In genomic region chr10:95560394-95560983, GRCm38 (mm10) we compare ENCODE assay signal across 10 mouse cellular contexts. TPM values are rescaled to one million over a fixed set of nuclear protein-coding genes. Genes with fewer than 3 reads are reported as not detected.
DNase-seq lines count a peak whose midpoint lies in the region; ATAC-seq and TF ChIP-seq lines count a peak whose summit lies in the region.
"Had no signal": no experiment of that assay in that cellular context is flagged by ENCODE, and none has a peak within 500 bp of the region (broad histone marks: within the 10 kb centered on the region; RNA-seq: fewer than 3 reads in every experiment).

No protein-coding gene starts in this region.

- TF ChIP-seq CTCF in kidney, adult 2 months (conservative IDR thresholded peaks at IDR 0.05; ENCODE audit: insufficient read depth, insufficient read length, low read depth, low read length): no peak

- ATAC-seq in forebrain, embryonic 13.5 days: no peak
- no peak for ATAC-seq in liver, embryonic 13.5 days (ENCODE audit: low read depth)

- 60% methylated on average over 9 of the region's 9 CpGs for WGBS in kidney, adult 2 months
- WGBS in embryonic facial prominence, embryonic 10.5 days: 92% methylated on average over 9 of the region's 9 CpGs
- 81% methylated on average over 9 of the region's 9 CpGs for WGBS in forebrain, embryonic 13.5 days
- 86% methylated on average over 9 of the region's 9 CpGs for whole genome bisulfite sequencing in liver, embryonic 13.5 days (ENCODE audit: insufficient replicate concordance)

- no peak for DNase-seq in kidney, adult 2 months
- DNase-seq in kidney, postnatal 25 days: no peak
- DNase-seq in embryonic facial prominence, embryonic 10.5 days (ENCODE audit: low spot score): no peak
- no peak for DNase-seq in liver, embryonic 13.5 days
- DNase-seq in right cerebral cortex, postnatal 14 days: no peak
- DNase-seq in ovary, postnatal 36 days (ENCODE audit: low spot score): no peak
- DNase-seq: gastrocnemius, postnatal 14 days; right cerebral cortex, postnatal 25 days; thymus, adult 2 months had no signal

- peak overlapping the region; percentile 57 for H3K4me3 ChIP-seq in kidney, adult 2 months (ENCODE audit: insufficient read depth, low read depth, low read length)
- H3K4me3 ChIP-seq in embryonic facial prominence, embryonic 10.5 days: peak overlapping the region; percentile 21; the same call in 1 of the 2 replicates
- peak overlapping the region; percentile 10; the same call in 1 of the 2 replicates for H3K4me3 ChIP-seq in forebrain, embryonic 13.5 days
- peak overlapping the region; percentile 100 for H3K4me3 ChIP-seq in liver, embryonic 13.5 days (replicated peaks)

- no peak for TF ChIP-seq POLR2A in kidney, adult 2 months (IDR thresholded peaks at IDR 0.05; ENCODE audit: low read depth, low read length)

- H3K9me3 ChIP-seq in embryonic facial prominence, embryonic 10.5 days: no peaks in the 10 kb centered on the region
- H3K9me3 ChIP-seq in forebrain, embryonic 13.5 days (replicated peaks): no peaks in the 10 kb centered on the region
- no peaks in the 10 kb centered on the region for H3K9me3 ChIP-seq in liver, embryonic 13.5 days (replicated peaks)

- no peak overlapping the region for H3K9ac ChIP-seq in forebrain, embryonic 13.5 days
- H3K9ac ChIP-seq in liver, embryonic 13.5 days: peak overlapping the region; percentile 65

- H3K27ac ChIP-seq in kidney, adult 2 months (ENCODE audit: insufficient read depth, low read depth, low read length): peak overlapping the region; percentile 73
- no peak overlapping the region for H3K27ac ChIP-seq in embryonic facial prominence, embryonic 10.5 days (replicated peaks)
- no peak overlapping the region for H3K27ac ChIP-seq in forebrain, embryonic 13.5 days
- H3K27ac ChIP-seq in liver, embryonic 13.5 days: peak overlapping the region; percentile 60

- H3K27me3 ChIP-seq in kidney, adult 2 months (replicated peaks; ENCODE audit: control insufficient read depth, insufficient read depth, low read length): no peaks in the 10 kb centered on the region
- no peaks in the 10 kb centered on the region for H3K27me3 ChIP-seq in embryonic facial prominence, embryonic 10.5 days (replicated peaks; ENCODE audit: low read depth, poor library complexity, severe bottlenecking)
- H3K27me3 ChIP-seq in forebrain, embryonic 13.5 days: no peaks in the 10 kb centered on the region
- H3K27me3 ChIP-seq in liver, embryonic 13.5 days: no peaks in the 10 kb centered on the region

- H3K4me2 ChIP-seq in forebrain, embryonic 13.5 days: peak overlapping the region; percentile 39
- H3K4me2 ChIP-seq in liver, embryonic 13.5 days: peak overlapping the region; percentile 75

- H3K36me3 ChIP-seq in kidney, adult 2 months (ENCODE audit: control insufficient read depth, insufficient read depth, low read length): no peaks in the 10 kb centered on the region; the same call in 1 of the 2 replicates
- H3K36me3 ChIP-seq in embryonic facial prominence, embryonic 10.5 days (replicated peaks): peaks cover 49% of the 10 kb centered on the region
- H3K36me3 ChIP-seq in forebrain, embryonic 13.5 days (ENCODE audit: poor library complexity, severe bottlenecking): peaks cover 5% of the 10 kb centered on the region; the same call in 1 of the 2 replicates
- peaks cover 60% of the 10 kb centered on the region for H3K36me3 ChIP-seq in liver, embryonic 13.5 days

- H3K4me1 ChIP-seq in kidney, adult 2 months (ENCODE audit: control insufficient read depth, insufficient read depth, low read length): peaks cover 13% of the 10 kb centered on the region; the same call in 1 of the 2 replicates
- H3K4me1 ChIP-seq in embryonic facial prominence, embryonic 10.5 days: peaks cover 41% of the 10 kb centered on the region
- peaks cover 39% of the 10 kb centered on the region for H3K4me1 ChIP-seq in forebrain, embryonic 13.5 days
- H3K4me1 ChIP-seq in liver, embryonic 13.5 days (replicated peaks): peaks cover 66% of the 10 kb centered on the region

RNA-seq across cellular contexts. Expression of gene Nudt4, which starts 3.5 kb away (rescaled TPM):
- 88.6 and 92.7 TPM in 2 replicates for polyA plus RNA-seq in kidney, adult 2 months (2012; rRNA removed)
- polyA plus RNA-seq in embryonic facial prominence, embryonic 10.5 days (2016; fragmentation: Nextera tagmentation; extraction: Ambion mirVana): 79.4 and 82.9 TPM in 2 replicates
- polyA plus RNA-seq in forebrain, embryonic 13.5 days (2015; fragmentation: Nextera tagmentation; extraction: Ambion mirVana): 76.6 and 76.7 TPM in 2 replicates
- polyA plus RNA-seq in liver, embryonic 13.5 days (2015; fragmentation: Nextera tagmentation; extraction: Ambion mirVana): 81.7 and 96.5 TPM in 2 replicates

RNA-seq across cellular contexts. Expression of gene Ube2n, which starts 45.5 kb away (rescaled TPM):
- polyA plus RNA-seq in kidney, adult 2 months (2012; rRNA removed): 41.7 and 53.2 TPM in 2 replicates
- polyA plus RNA-seq in embryonic facial prominence, embryonic 10.5 days (2016; fragmentation: Nextera tagmentation; extraction: Ambion mirVana): 439 and 441 TPM in 2 replicates
- polyA plus RNA-seq in forebrain, embryonic 13.5 days (2015; fragmentation: Nextera tagmentation; extraction: Ambion mirVana): 482 and 484 TPM in 2 replicates
- polyA plus RNA-seq in liver, embryonic 13.5 days (2015; fragmentation: Nextera tagmentation; extraction: Ambion mirVana): 183 and 200 TPM in 2 replicates

RNA-seq across cellular contexts. Expression of gene Mrpl42, which starts 58.7 kb away (rescaled TPM):
- 242 and 322 TPM in 2 replicates for polyA plus RNA-seq in kidney, adult 2 months (2012; rRNA removed)
- 364 and 380 TPM in 2 replicates for polyA plus RNA-seq in embryonic facial prominence, embryonic 10.5 days (2016; fragmentation: Nextera tagmentation; extraction: Ambion mirVana)
- polyA plus RNA-seq in forebrain, embryonic 13.5 days (2015; fragmentation: Nextera tagmentation; extraction: Ambion mirVana): 303 and 331 TPM in 2 replicates
- 255 and 265 TPM in 2 replicates for polyA plus RNA-seq in liver, embryonic 13.5 days (2015; fragmentation: Nextera tagmentation; extraction: Ambion mirVana)

Comparison
In these comparisons a context has a peak if more than half of its experiments do, and no peak if none do; other contexts are left out.
1. H3K27ac ChIP-seq: peak in kidney, adult 2 months (single experiment) and liver, embryonic 13.5 days (single experiment); none in embryonic facial prominence, embryonic 10.5 days (single experiment) and forebrain, embryonic 13.5 days (single experiment).
2. H3K4me3 ChIP-seq: peak in every context shown above with its lines; median percentile 100 in liver, embryonic 13.5 days; 57 in kidney, adult 2 months; 21 in embryonic facial prominence, embryonic 10.5 days; 10 in forebrain, embryonic 13.5 days.